Mouse (Mus musculus) neural tube, embryonic 11.5 days (tissue): ENCODE results near the gene Selenof. TPM values are rescaled to one million over a fixed set of nuclear protein-coding genes. Genes with fewer than 3 reads are reported as not detected.

Source experiments
- ATAC-seq: fragments of 200-750 bp; cut with Nextera tagmentation; 2 replicates; pipeline ENCODE4 v1.8.0; 2017; ENCODE audit warnings: moderate number of reproducible peaks, mild to moderate bottlenecking, moderate TSS enrichment, moderate library complexity; ENCODE audit not compliant: insufficient read depth, low FRiP score, low TSS enrichment
- DNase-seq: peaks from one replicate; pipeline ENCODE4 v3.0.0-alpha.2; 2015; ENCODE audit warnings: low spot score
- H3K27ac ChIP-seq: fragments of 300-500 bp; sonication (generic); 2 replicates; pipeline ENCODE4 v1.5.1; 2014; ENCODE audit warnings: low read depth, mild to moderate bottlenecking, low read length
- H3K27me3 ChIP-seq: fragments of 300-500 bp; sonication (generic); 2 replicates; pipeline ENCODE4 v1.6.1; 2014; ENCODE audit warnings: mild to moderate bottlenecking, low read length, mixed read lengths; ENCODE audit not compliant: control insufficient read depth, insufficient read depth
- H3K36me3 ChIP-seq: fragments of 300-500 bp; sonication (generic); 2 replicates; pipeline ENCODE4 v1.6.1; 2014; ENCODE audit warnings: mild to moderate bottlenecking, low read length, moderate library complexity, mixed read lengths; ENCODE audit not compliant: control insufficient read depth, insufficient read depth
- H3K4me1 ChIP-seq: fragments of 300-500 bp; sonication (generic); 2 replicates; pipeline ENCODE4 v1.6.1; 2014; ENCODE audit warnings: low read length, mixed read lengths; ENCODE audit not compliant: control insufficient read depth, insufficient read depth
- H3K4me2 ChIP-seq: fragments of 300-500 bp; sonication (generic); 2 replicates; pipeline ENCODE4 v1.6.1; 2014; ENCODE audit warnings: low read depth, mild to moderate bottlenecking, moderate library complexity
- H3K4me3 ChIP-seq: fragments of 300-500 bp; sonication (generic); 2 replicates; pipeline ENCODE4 v1.5.1; 2014; ENCODE audit warnings: low read depth, low read length
- H3K9ac ChIP-seq: fragments of 300-500 bp; sonication (generic); 2 replicates; pipeline ENCODE4 v1.6.1; 2014; ENCODE audit warnings: mild to moderate bottlenecking, low read length
- H3K9me3 ChIP-seq: fragments of 300-500 bp; sonication (generic); 2 replicates; pipeline ENCODE4 v1.6.1; 2016; ENCODE audit warnings: low read length; ENCODE audit not compliant: control insufficient read depth
- WGBS: fragments of 180-500 bp; shearing (Covaris S2); extraction: QIAGEN DNeasy Blood & Tissue Kit; methylation state at CpG from one replicate; pipeline ENCODE4 v1.1.7; 2014; 5-methylcytosine and 5-hydroxymethylcytosine counted together
- polyA plus RNA-seq: library from polyadenylated mRNA; unstranded; fragments of >200 nt; fragmentation: Nextera tagmentation; extraction: Ambion mirVana; gene quantifications from 2 replicates; pipeline ENCODE4 v1.2.1, GENCODE M21; 2014

Gene Selenof
- 397 and 409 TPM in 2 replicates for polyA plus RNA-seq

DNA sequence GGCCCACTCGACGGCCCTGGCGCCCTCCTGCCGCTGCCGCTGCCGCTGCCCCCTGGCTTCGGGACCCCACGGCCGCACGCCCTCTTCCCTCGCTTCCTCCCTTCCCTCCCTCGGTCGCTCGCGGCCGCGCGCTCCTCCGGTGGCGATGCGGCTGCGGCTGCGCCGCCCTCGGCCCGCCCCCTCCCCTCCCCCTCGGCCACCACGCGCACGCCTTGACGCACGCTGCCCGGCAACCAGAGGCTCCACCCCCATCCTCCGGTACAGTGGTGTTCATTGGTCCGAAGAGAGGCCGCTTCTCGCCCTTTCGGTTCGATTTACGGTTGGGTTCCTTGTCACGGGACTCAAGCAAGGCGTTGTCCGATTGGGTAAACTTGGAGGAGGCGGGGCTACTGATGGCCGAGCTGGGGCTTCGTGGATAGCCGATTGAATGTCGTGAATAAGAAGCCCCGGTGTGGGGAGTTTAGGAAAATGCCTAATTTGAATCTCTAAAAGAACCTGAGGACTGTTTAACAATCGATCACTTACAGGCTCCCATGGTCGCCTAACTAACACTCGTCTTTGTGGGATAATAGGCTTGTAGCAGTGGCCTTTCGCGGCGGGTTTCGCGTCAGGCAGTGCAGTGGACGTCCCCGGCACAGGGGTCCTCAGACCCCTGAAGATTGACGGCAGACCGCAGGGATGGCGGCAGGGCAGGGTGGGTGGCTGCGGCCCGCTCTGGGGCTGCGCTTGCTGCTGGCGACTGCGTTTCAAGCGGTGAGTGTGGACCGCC lies at the start of gene Selenof, which contains the start of gene Hs2st1:
TSS of gene Selenof (plus strand) at position 258 of the 769 bp plus-strand sequence.
TSS of gene Hs2st1 (minus strand) at position 135 of the 769 bp plus-strand sequence.
- DNase-seq (peak; percentile 97), ATAC-seq (peak; percentile 97)
- Histone ChIP-seq H3K4me3 (peak within 1 kb of the TSS; percentile 82), H3K4me2 (peak within 1 kb of the TSS; percentile 87), H3K9me3 (no peaks in the 10 kb centered on the region), H3K36me3 (no peaks in the 10 kb centered on the region), H3K27ac (peak within 1 kb of the TSS; percentile 95), H3K9ac (peak within 1 kb of the TSS; percentile 91), H3K4me1 (peaks cover 13% of the 10 kb centered on the region; the same call in 1 of the 2 replicates), H3K27me3 (no peaks in the 10 kb centered on the region)
- WGBS: under 1% methylated on average over 45 of the region's 69 CpGs

DNA sequence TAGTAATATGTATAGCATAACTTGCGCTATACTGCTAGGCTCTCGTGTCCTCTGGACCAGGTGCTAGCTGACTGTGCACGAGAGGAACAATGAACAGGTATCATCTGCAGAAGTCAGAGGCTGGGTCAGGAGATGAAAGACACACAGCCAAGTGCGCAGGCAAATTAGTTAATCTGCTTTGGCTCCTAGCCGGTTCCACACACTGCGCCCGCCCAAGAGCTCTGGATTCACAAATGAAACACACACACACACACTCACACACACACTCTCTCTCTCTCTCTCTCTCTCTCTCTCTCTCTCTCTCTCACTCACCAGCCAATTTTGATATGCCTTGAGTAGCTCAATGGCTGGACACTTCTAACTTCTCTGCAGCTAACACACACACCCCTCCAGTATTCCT lies 42.2 kb upstream of the Selenof start:
- no peak for DNase-seq
- no peak overlapping the region for H3K4me2 ChIP-seq
- H3K27ac ChIP-seq: no peak overlapping the region
- H3K4me3 ChIP-seq: no peak overlapping the region
- H3K4me1 ChIP-seq: no peaks in the 10 kb centered on the region
- no peaks in the 10 kb centered on the region for H3K27me3 ChIP-seq
- no peak for ATAC-seq
- WGBS: 93% methylated on average over 7 of the region's 7 CpGs
- H3K9ac ChIP-seq: no peak overlapping the region
- H3K36me3 ChIP-seq: no peaks in the 10 kb centered on the region
- no peaks in the 10 kb centered on the region for H3K9me3 ChIP-seq

DNA sequence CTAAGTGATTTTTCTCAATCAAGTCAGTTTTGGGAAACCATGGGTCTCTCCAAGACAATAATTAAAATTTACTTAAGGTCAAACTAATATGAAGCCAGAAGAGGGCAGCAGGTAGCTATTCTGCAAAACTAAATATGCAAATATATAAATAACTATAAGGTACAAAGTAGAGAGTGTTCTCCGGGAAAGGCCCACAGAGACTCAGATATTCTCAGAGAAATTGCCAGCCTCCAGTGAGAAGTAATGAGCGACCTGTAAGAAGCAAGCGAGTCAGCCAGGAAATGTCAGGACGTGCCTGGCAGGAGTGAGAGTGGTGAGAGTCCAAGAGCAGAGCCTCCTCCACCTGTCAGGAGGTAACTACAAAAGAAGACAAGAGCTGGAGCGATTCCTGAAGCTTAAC lies 39.1 kb upstream of the Selenof start:
- no peaks in the 10 kb centered on the region for H3K27me3 ChIP-seq
- DNase-seq (no peak), ATAC-seq (no peak)
- WGBS: 75% methylated on average over 5 of the region's 5 CpGs
- H3K4me2 ChIP-seq: no peak overlapping the region
- H3K9ac ChIP-seq: no peak overlapping the region
- no peaks in the 10 kb centered on the region for H3K4me1 ChIP-seq
- no peaks in the 10 kb centered on the region for H3K9me3 ChIP-seq
- H3K4me3 ChIP-seq: no peak overlapping the region
- H3K36me3 ChIP-seq: no peaks in the 10 kb centered on the region
- H3K27ac ChIP-seq: no peak overlapping the region

DNA sequence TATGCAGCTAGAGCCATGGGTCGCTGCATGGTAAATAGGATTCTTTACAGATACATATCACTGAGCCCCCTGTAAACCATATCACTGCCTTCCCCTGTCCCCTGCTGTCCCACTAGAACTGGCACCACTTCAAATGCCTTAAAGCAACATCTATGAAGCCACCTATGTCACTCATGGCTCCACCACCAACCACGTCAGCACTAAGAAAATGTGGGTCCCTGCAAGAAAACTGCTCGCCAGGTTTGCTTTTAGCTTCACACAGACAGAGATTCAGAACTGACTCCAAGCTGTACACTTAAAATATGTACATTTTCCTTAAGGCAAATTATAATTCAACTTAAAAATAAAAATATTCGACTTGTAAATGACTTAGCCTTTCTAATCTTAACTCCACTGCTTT lies 35.0 kb upstream of the Selenof start:
- Histone ChIP-seq H3K9ac (no peak overlapping the region), H3K4me1 (no peaks in the 10 kb centered on the region), H3K27ac (no peak overlapping the region), H3K27me3 (no peaks in the 10 kb centered on the region), H3K4me3 (no peak overlapping the region), H3K36me3 (no peaks in the 10 kb centered on the region), H3K9me3 (no peaks in the 10 kb centered on the region), H3K4me2 (no peak overlapping the region)
- no peak for DNase-seq
- ATAC-seq: no peak
- 92% methylated on average over 4 of the region's 4 CpGs for WGBS

DNA sequence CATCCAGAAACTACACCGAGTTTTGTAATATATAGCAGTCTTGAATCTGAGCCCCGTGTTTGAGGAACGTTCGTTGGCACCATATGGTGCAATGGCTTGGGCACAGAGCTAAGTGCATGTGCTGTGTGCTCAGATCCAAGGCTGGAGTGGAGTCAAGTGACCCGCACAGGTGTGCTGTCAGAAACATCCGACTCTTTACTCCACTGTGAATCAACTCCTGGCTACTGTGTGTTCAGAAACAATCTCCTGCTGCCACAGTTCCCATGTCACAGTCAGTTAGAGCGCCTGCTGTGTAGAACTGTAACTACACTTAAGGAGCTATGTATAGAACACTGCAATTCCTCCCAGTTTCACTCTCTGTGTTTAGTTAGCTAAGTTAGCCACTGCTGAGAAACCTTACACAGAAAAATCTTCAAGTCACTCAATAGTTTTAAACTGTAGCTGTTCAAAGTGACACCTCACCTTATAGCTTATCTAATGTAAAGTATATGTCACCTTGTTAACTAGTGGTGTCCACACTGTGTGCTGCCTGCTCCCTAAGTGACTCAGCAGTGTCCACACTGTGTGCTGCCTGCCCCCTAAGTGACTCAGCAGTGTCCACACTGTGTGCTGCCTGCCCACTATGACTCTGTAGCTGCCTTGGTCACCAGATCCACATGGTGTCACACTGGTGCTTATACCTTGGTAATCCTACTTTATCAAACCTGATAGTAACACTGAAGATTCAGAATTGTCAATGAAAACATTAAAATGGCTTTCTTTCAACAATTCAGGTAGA lies 32.8 kb upstream of the Selenof start:
- Histone ChIP-seq H3K4me3 (no peak overlapping the region), H3K4me2 (no peak overlapping the region), H3K27ac (no peak overlapping the region), H3K36me3 (no peaks in the 10 kb centered on the region), H3K27me3 (no peaks in the 10 kb centered on the region), H3K9me3 (no peaks in the 10 kb centered on the region), H3K4me1 (no peaks in the 10 kb centered on the region), H3K9ac (no peak overlapping the region)
- ATAC-seq (no peak), DNase-seq (no peak)
- WGBS: 85% methylated on average over 7 of the region's 7 CpGs

DNA sequence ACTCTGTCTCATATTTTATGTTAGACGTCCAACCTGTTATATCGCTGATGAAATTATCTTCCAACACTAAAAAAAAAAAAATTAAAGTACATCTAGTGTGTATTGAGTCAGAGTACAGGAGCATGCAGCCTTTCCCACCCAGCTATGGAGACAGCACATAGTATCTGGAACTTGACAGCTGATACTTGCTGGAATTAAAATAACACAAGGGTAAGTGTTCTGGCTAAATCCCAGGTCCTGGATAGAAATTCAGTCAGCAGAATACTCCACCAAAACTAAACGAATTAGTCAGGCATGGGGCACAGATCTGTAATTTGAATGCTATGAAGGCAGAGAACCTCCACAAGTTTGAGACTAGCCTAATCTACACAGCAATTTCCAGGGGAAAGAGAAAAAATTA lies 31.1 kb upstream of the Selenof start:
- Histone ChIP-seq H3K4me2 (no peak overlapping the region), H3K36me3 (no peaks in the 10 kb centered on the region), H3K4me3 (no peak overlapping the region), H3K27me3 (no peaks in the 10 kb centered on the region), H3K4me1 (no peaks in the 10 kb centered on the region), H3K27ac (no peak overlapping the region), H3K9ac (no peak overlapping the region), H3K9me3 (no peaks in the 10 kb centered on the region)
- 85% methylated on average over 3 of the region's 3 CpGs for WGBS
- ATAC-seq (no peak), DNase-seq (no peak)

DNA sequence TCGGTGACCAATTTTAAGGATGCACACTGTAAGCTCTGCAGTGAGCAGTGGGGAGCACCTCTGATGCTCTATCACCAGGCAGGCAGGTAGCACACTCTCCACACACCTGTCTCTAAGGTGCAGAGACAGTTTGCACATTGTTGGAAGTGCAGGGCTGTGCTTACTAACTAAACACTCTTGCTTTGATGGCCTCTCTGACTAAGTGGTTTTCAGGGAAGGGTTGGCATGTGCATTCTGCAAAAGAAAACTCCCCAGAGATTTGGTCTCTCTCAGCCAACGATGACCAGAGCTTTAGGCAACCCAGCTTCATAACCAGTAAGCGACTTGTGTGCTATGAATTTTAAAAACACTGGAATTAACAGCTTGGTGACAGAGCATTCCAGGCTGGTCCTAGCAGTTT lies 29.3 kb upstream of the Selenof start:
- no peak for ATAC-seq
- WGBS: 80% methylated on average over 3 of the region's 3 CpGs

DNA sequence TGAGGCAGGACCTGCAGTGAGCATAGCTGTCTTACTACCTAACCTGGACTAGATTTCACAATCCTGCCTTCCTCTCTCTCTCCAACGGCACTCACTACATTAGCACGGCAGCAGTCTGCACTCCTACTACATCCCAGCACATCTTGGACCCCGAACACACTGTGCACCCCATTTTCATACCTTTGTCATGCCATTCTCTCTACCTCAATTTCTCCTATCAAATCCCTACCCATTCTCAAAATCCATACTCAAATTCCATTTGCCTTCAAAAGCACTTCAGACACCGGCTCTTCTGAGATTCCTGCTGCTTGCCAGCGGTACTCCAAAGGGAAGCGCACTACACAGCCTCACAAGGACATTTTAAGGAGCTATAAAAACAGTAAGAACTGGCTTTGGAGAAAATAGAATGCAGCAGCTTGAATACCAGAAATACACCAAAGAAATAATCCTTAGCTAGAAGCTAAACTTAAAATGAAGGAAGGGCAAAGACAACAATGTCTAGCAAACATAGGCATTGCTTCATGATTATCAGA lies 28.1 kb upstream of the Selenof start:
- no peak overlapping the region for H3K27ac ChIP-seq
- no peaks in the 10 kb centered on the region for H3K9me3 ChIP-seq
- H3K4me3 ChIP-seq: no peak overlapping the region
- 76% methylated on average over 6 of the region's 6 CpGs for WGBS
- ATAC-seq (no peak), DNase-seq (no peak)
- H3K4me2 ChIP-seq: no peak overlapping the region
- peaks cover 2% of the 10 kb centered on the region; the same call in 1 of the 2 replicates for H3K4me1 ChIP-seq
- no peaks in the 10 kb centered on the region for H3K27me3 ChIP-seq
- H3K9ac ChIP-seq: no peak overlapping the region
- H3K36me3 ChIP-seq: no peaks in the 10 kb centered on the region

More for the DNA sequence above, 29.3 kb upstream of the Selenof start:
- Histone ChIP-seq H3K27ac (no peak overlapping the region), H3K36me3 (no peaks in the 10 kb centered on the region), H3K9ac (no peak overlapping the region), H3K27me3 (no peaks in the 10 kb centered on the region), H3K4me2 (no peak overlapping the region), H3K9me3 (no peaks in the 10 kb centered on the region), H3K4me3 (no peak overlapping the region), H3K4me1 (no peaks in the 10 kb centered on the region)
- no peak for DNase-seq
